Mouse (Mus musculus): ENCODE results near the gene Crocc2. TPM values are rescaled to one million over a fixed set of nuclear protein-coding genes. Genes with fewer than 3 reads are reported as not detected.

The Crocc2 gene
- polyA plus RNA-seq (2012; ENCODE audit: insufficient read depth, insufficient read length, low replicate concordance, missing spikeins): not detected in 2 replicates

DNA sequence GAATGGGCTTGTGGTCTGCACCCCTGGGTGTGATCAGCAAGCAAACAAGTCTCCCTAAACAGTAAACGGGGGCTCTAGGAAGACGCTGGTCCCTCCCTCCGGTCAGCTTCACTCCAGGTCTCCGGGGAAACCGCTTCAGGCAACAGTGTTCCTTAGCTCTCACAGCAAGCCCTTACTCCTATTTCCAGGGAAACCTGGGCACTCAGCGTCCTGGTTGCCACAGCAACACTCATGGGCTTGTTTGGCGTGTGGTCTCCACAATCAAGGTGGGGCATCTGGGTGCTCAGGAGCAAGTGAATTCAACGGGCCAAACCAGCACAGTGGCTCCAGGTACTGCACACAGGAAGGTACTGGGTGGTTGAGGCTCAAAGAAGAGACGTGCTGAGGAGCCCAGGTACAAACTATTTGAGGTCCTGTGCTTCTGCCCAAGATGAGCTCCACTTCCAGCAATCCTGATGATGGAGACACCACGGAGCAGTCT, at the start of gene Crocc2:
TSS of gene Crocc2 (plus strand) at position 431 of the 481 bp plus-strand sequence.
- no peak within 1 kb of the TSS for H3K27ac ChIP-seq (ENCODE audit: insufficient read depth, low read depth, low read length)
- H3K4me1 ChIP-seq (ENCODE audit: control insufficient read depth, insufficient read depth, low read length): 0 out of 2 replicates have a peak, but pooled peaks cover 4% of the 10 kb centered on the region
- no peak within 1 kb of the TSS for H3K4me3 ChIP-seq (ENCODE audit: insufficient read depth, low read depth, low read length)
- 34% methylated on average over 10 of the region's 10 CpGs for WGBS
- TF ChIP-seq POLR2A (IDR thresholded peaks at IDR 0.05; ENCODE audit: insufficient read depth, low read depth, low read length): no peak
- TF ChIP-seq CTCF (IDR thresholded peaks at IDR 0.05; ENCODE audit: insufficient read depth, low read depth, low read length): no peak

- no peak for TF ChIP-seq CTCF (IDR thresholded peaks at IDR 0.05; ENCODE audit: insufficient read depth, low read depth, low read length)
- no peak for TF ChIP-seq POLR2A (IDR thresholded peaks at IDR 0.05; ENCODE audit: insufficient read depth, low read depth, low read length)
- WGBS: 26% methylated on average over 4 of the region's 4 CpGs
- peaks cover 8% of the 10 kb centered on the region for H3K4me1 ChIP-seq (ENCODE audit: control insufficient read depth, insufficient read depth, low read length)
These were observed 49.7 kb upstream of the Crocc2 start for GRCm38 (mm10) chr1:93118816-93119215.

GRCm38 (mm10) chr1:93123179-93123854, 45.2 kb upstream of the Crocc2 start:
- Histone ChIP-seq H3K4me1 (ENCODE audit: control insufficient read depth, insufficient read depth, low read length) (no peaks in the 10 kb centered on the region), H3K4me3 (ENCODE audit: insufficient read depth, low read depth, low read length) (no peak overlapping the region), H3K27ac (ENCODE audit: insufficient read depth, low read depth, low read length) (no peak overlapping the region)
- TF ChIP-seq POLR2A (IDR thresholded peaks at IDR 0.05; ENCODE audit: insufficient read depth, low read depth, low read length) (no peak), CTCF (IDR thresholded peaks at IDR 0.05; ENCODE audit: insufficient read depth, low read depth, low read length) (no peak)
- WGBS: 93% methylated on average over 11 of the region's 11 CpGs

More at GRCm38 (mm10) chr1:93118816-93119215, 49.7 kb upstream of the Crocc2 start:
- Histone ChIP-seq H3K27ac (ENCODE audit: insufficient read depth, low read depth, low read length) (no peak overlapping the region), H3K4me3 (ENCODE audit: insufficient read depth, low read depth, low read length) (no peak overlapping the region)

- WGBS: 71% methylated on average over 8 of the region's 8 CpGs
- Histone ChIP-seq H3K4me1 (ENCODE audit: control insufficient read depth, insufficient read depth, low read length) (no peaks in the 10 kb centered on the region), H3K27ac (ENCODE audit: insufficient read depth, low read depth, low read length) (no peak overlapping the region), H3K4me3 (ENCODE audit: insufficient read depth, low read depth, low read length) (no peak overlapping the region)
- no peak for TF ChIP-seq POLR2A (IDR thresholded peaks at IDR 0.05; ENCODE audit: insufficient read depth, low read depth, low read length)
- TF ChIP-seq CTCF (IDR thresholded peaks at IDR 0.05; ENCODE audit: insufficient read depth, low read depth, low read length): no peak
These were observed 44.5 kb upstream of the Crocc2 start for GRCm38 (mm10) chr1:93124066-93124465.

DNA sequence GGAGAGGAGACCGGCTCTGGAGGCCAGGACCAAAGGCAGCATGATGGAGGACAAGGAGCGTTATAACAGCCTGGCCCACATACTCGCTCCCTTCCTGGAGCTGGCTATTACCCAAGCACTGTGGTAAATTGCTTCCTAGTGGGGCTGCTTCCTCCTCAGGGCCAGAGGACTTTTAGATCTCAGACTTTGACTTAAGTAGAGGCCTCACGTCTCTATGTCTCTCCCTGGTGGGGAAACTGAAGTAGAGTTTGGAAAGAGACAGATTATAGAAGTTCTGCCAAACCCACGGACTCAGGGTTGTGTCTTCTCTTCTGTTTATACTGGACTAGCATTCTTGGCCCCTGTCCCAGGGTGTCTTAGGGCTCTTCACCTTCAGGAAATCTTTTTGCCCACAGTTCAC, 43.3 kb upstream of the Crocc2 start:
- TF ChIP-seq POLR2A (IDR thresholded peaks at IDR 0.05; ENCODE audit: insufficient read depth, low read depth, low read length): no peak
- no peak for TF ChIP-seq CTCF (IDR thresholded peaks at IDR 0.05; ENCODE audit: insufficient read depth, low read depth, low read length)
- 48% methylated on average over 5 of the region's 5 CpGs for WGBS
- no peaks in the 10 kb centered on the region for H3K4me1 ChIP-seq (ENCODE audit: control insufficient read depth, insufficient read depth, low read length)
- H3K4me3 ChIP-seq (ENCODE audit: insufficient read depth, low read depth, low read length): no peak overlapping the region
- no peak overlapping the region for H3K27ac ChIP-seq (ENCODE audit: insufficient read depth, low read depth, low read length)

- no peak overlapping the region for H3K4me3 ChIP-seq (ENCODE audit: insufficient read depth, low read depth, low read length)
- TF ChIP-seq CTCF (IDR thresholded peaks at IDR 0.05; ENCODE audit: insufficient read depth, low read depth, low read length): no peak
- no peak for TF ChIP-seq POLR2A (IDR thresholded peaks at IDR 0.05; ENCODE audit: insufficient read depth, low read depth, low read length)
- 83% methylated on average over 8 of the region's 8 CpGs for WGBS
- no peaks in the 10 kb centered on the region for H3K4me1 ChIP-seq (ENCODE audit: control insufficient read depth, insufficient read depth, low read length)
- H3K27ac ChIP-seq (ENCODE audit: insufficient read depth, low read depth, low read length): no peak overlapping the region
These were observed 40.3 kb upstream of the Crocc2 start for GRCm38 (mm10) chr1:93128209-93128608.

DNA sequence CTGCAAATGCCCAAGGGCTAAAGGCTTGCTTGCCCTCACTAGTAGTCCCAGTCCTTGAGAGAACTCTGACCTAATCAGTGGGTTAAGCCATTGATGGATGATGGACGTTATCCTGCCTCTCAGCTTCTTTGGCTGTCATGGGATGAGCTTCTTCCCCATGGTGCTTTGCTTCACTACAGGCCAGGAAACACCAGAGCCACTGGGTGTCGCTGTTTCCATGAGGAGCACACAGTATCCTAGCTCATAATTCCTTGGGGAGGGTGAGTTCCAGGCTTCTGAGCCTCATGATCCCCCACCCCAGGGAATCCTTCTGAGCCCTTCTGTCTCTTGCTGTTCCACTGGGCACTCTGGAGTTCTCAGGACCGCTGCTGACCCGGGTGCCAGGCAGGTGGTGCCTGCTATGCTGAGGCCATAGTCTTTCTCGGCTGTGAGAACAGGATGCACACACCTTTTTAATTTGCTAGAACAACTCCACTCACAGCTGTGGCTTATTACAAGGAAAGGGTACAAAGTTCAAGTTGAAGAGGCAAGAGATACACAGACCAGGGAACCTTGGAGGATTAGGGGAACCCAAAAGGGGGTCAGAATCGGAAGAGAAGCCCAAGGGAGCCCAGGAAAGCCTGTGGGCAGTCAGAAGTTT, 39.7 kb upstream of the Crocc2 start:
- Histone ChIP-seq H3K4me3 (ENCODE audit: insufficient read depth, low read depth, low read length) (no peak overlapping the region), H3K27ac (ENCODE audit: insufficient read depth, low read depth, low read length) (no peak overlapping the region), H3K4me1 (ENCODE audit: control insufficient read depth, insufficient read depth, low read length) (no peaks in the 10 kb centered on the region)
- no peak for TF ChIP-seq CTCF (IDR thresholded peaks at IDR 0.05; ENCODE audit: insufficient read depth, low read depth, low read length)
- TF ChIP-seq POLR2A (IDR thresholded peaks at IDR 0.05; ENCODE audit: insufficient read depth, low read depth, low read length): no peak
- 32% methylated on average over 6 of the region's 6 CpGs for WGBS

GRCm38 (mm10) chr1:93130242-93130983, 38.1 kb upstream of the Crocc2 start:
- TF ChIP-seq CTCF (IDR thresholded peaks at IDR 0.05; ENCODE audit: insufficient read depth, low read depth, low read length) (no peak), POLR2A (IDR thresholded peaks at IDR 0.05; ENCODE audit: insufficient read depth, low read depth, low read length) (no peak)
- Histone ChIP-seq H3K4me1 (ENCODE audit: control insufficient read depth, insufficient read depth, low read length) (no peaks in the 10 kb centered on the region), H3K4me3 (ENCODE audit: insufficient read depth, low read depth, low read length) (no peak overlapping the region), H3K27ac (ENCODE audit: insufficient read depth, low read depth, low read length) (no peak overlapping the region)
- 83% methylated on average over 10 of the region's 10 CpGs for WGBS
